Mouse (Mus musculus) forebrain, postnatal 0 days (tissue): Measurements from ENCODE around the gene Tomm34. TPM values are rescaled to one million over a fixed set of nuclear protein-coding genes. Genes with fewer than 3 reads are reported as not detected.

Experiments used
- ATAC-seq: fragments of 200-750 bp; cut with Nextera tagmentation; 2 replicates; pipeline ENCODE4 v1.8.0; 2017; ENCODE audit warnings: mild to moderate bottlenecking, moderate library complexity
- DNase-seq: peaks from one replicate; pipeline ENCODE4 v3.0.0-alpha.2; 2015
- H3K27ac ChIP-seq: fragments of 300-500 bp; sonication (generic); 2 replicates; pipeline ENCODE4 v1.5.1; 2014; ENCODE audit warnings: low read depth, mild to moderate bottlenecking, antibody characterized with exemption, low read length, moderate library complexity, mixed read lengths
- H3K27me3 ChIP-seq: fragments of 300-500 bp; sonication (generic); 2 replicates; pipeline ENCODE4 v1.6.1; 2014; ENCODE audit warnings: mild to moderate bottlenecking, low read length, mixed read lengths; ENCODE audit not compliant: insufficient read depth
- H3K36me3 ChIP-seq: fragments of 300-500 bp; sonication (generic); 2 replicates; pipeline ENCODE4 v1.6.1; 2014; ENCODE audit warnings: mild to moderate bottlenecking, moderate library complexity; ENCODE audit not compliant: insufficient read depth
- H3K4me1 ChIP-seq: fragments of 300-500 bp; sonication (generic); 2 replicates; pipeline ENCODE4 v1.6.1; 2014; ENCODE audit warnings: antibody characterized with exemption; ENCODE audit not compliant: insufficient read depth
- H3K4me2 ChIP-seq: fragments of 300-500 bp; sonication (generic); 2 replicates; pipeline ENCODE4 v1.6.1; 2014; ENCODE audit warnings: low read depth, mild to moderate bottlenecking, moderate library complexity
- H3K4me3 ChIP-seq: fragments of 300-500 bp; sonication (generic); 2 replicates; pipeline ENCODE4 v1.5.1; 2014; ENCODE audit warnings: low read depth, low read length, mixed read lengths
- H3K9ac ChIP-seq: fragments of 300-500 bp; sonication (generic); 2 replicates; pipeline ENCODE4 v1.6.1; 2014; ENCODE audit warnings: mild to moderate bottlenecking
- H3K9me3 ChIP-seq: fragments of 300-500 bp; sonication (generic); 2 replicates; pipeline ENCODE4 v1.6.1; 2016; ENCODE audit warnings: low read length
- CTCF ChIP-seq: sonication (generic); IDR thresholded peaks from 2 replicates; pipeline ENCODE4 v1.5.1; 2016; ENCODE audit warnings: antibody characterized with exemption, control low read depth, low read depth
- WGBS: fragments of 180-500 bp; shearing (Covaris S2); extraction: QIAGEN DNeasy Blood & Tissue Kit; methylation state at CpG from one replicate; pipeline ENCODE4 v1.1.7; 2014; 5-methylcytosine and 5-hydroxymethylcytosine counted together
- polyA plus RNA-seq: library from polyadenylated mRNA; unstranded; fragments of >200 nt; fragmentation: Nextera tagmentation; extraction: Ambion mirVana; gene quantifications from 2 replicates; pipeline ENCODE4 v1.2.1, GENCODE M21; 2015
- total RNA-seq: library from RNA; depleted of rRNA; stranded (reverse); fragments of >200 nt; gene quantifications from 2 replicates; pipeline ENCODE4 v1.2.3, GENCODE M21; 2014; rRNA removed

Tomm34 gene
- 37.2 and 42.2 TPM in 2 replicates for total RNA-seq
- polyA plus RNA-seq: 49.4 and 54.2 TPM in 2 replicates

DNA sequence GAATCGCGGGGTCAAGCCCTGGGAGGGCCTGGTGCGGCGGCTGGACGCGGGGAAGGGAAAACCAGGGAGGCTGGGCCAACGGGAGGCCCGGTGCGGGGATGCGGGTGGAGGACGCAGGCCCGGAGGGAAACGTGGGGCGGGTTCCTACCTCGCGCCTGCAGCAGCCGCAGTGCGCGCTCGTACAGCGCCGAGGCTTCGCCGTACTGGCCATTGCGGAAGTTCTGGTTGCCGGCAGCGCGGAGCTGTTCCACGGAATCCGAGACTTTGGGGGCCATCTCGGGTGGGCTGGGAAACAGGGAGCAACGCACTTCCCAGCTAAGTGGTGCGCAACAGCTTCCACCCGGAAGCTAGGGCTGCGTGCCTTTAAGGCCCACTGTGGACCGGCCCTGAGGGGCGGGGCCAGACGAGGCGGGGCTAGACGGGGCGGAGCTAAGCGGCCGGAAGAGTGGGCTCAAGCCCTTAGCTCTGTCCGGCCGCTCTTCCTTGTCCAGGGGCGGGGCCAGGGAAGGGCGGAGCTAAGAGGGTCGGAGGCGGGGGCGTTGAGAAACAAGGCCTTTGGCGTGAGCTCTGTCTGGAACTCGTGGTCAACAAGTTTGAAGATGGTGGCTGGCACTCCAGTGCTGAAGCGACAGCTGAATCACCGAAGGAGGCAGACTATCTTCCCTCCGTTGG is at the start of gene Tomm34:
Gene Tomm34, minus strand, starts transcription at position 405 of the 672 bp plus-strand sequence.
- TF ChIP-seq CTCF: no peak; the same call in 1 of the 2 replicates
- H3K4me2 ChIP-seq: peak within 1 kb of the TSS; percentile 75

DNA sequence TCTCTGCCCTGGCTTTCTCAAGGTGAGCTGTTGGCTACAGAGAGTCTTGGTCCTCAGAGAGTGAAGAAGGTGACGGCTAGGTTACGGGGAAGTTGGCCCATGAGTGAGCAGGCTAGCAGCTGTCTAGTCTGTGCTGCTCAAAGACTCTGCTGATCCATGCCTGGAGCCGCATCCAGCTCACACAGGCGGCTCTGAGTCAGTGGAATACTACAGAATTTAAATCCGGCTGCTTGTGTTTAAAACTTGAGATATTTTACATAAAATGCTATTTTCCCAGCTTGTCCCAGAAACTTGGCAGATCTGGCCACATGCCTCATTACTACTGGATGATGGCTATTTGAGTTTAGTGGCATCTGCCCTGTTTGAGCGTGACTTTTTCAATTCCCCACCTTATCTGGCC is 48.5 kb upstream of the Tomm34 start:
- no peaks in the 10 kb centered on the region for H3K27me3 ChIP-seq
- ATAC-seq (no peak), DNase-seq (no peak)
- H3K36me3 ChIP-seq: peaks cover 31% of the 10 kb centered on the region
- H3K27ac ChIP-seq: no peak overlapping the region
- no peak overlapping the region for H3K4me3 ChIP-seq
- no peak overlapping the region for H3K4me2 ChIP-seq
- WGBS: 87% methylated on average over 6 of the region's 6 CpGs
- no peak overlapping the region for H3K9ac ChIP-seq
- no peak for TF ChIP-seq CTCF
- H3K9me3 ChIP-seq: no peaks in the 10 kb centered on the region
- no peaks in the 10 kb centered on the region for H3K4me1 ChIP-seq

More for the DNA sequence above, at the start of gene Tomm34:
- no peaks in the 10 kb centered on the region for H3K9me3 ChIP-seq
- no peaks in the 10 kb centered on the region; the same call in 1 of the 2 replicates for H3K36me3 ChIP-seq
- H3K4me3 ChIP-seq: peak within 1 kb of the TSS; percentile 87
- H3K27ac ChIP-seq: peak within 1 kb of the TSS; percentile 87
- ATAC-seq (peak; percentile 89), DNase-seq (peak; percentile 90)
- WGBS: under 1% methylated on average over 55 of the region's 55 CpGs
- H3K27me3 ChIP-seq: no peaks in the 10 kb centered on the region
- peaks cover 15% of the 10 kb centered on the region for H3K4me1 ChIP-seq
- H3K9ac ChIP-seq: peak within 1 kb of the TSS; percentile 88

DNA sequence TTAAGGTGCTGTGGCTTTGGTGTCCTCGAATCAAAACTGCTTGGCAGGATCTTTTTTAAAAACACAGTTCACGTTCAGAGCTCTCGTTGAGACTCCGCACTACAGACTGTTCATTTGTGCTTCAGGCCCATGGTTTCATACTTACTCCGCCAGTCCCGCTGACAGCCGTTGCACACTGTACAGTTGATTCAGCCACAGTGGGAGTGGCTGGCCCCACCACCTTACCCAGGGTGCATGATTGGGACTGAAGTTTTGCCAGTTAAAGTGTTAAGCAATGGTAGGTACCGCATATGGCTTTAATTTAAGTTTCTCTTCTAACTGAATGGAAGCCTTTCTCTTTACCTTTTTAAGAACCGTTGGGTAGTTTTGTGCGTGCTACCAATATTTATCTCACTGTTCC is 44.6 kb upstream of the Tomm34 start:
- H3K4me2 ChIP-seq: no peak overlapping the region
- H3K9ac ChIP-seq: no peak overlapping the region
- no peaks in the 10 kb centered on the region for H3K4me1 ChIP-seq
- ATAC-seq (no peak), DNase-seq (no peak)
- H3K27ac ChIP-seq: no peak overlapping the region
- no peaks in the 10 kb centered on the region for H3K9me3 ChIP-seq
- H3K27me3 ChIP-seq: no peaks in the 10 kb centered on the region
- TF ChIP-seq CTCF: no peak
- H3K4me3 ChIP-seq: no peak overlapping the region
- 80% methylated on average over 10 of the region's 10 CpGs for WGBS
- peaks cover 26% of the 10 kb centered on the region for H3K36me3 ChIP-seq

GRCm38 (mm10) chr2:164114051-164114450 is 43.1 kb upstream of the Tomm34 start:
- Histone ChIP-seq H3K4me2 (no peak overlapping the region), H3K4me3 (no peak overlapping the region), H3K9ac (no peak overlapping the region), H3K27me3 (no peaks in the 10 kb centered on the region), H3K4me1 (no peaks in the 10 kb centered on the region), H3K36me3 (peaks cover 16% of the 10 kb centered on the region; the same call in 1 of the 2 replicates), H3K27ac (no peak overlapping the region), H3K9me3 (no peaks in the 10 kb centered on the region)
- 91% methylated on average over 6 of the region's 6 CpGs for WGBS
- no peak for DNase-seq
- ATAC-seq: no peak
- TF ChIP-seq CTCF: no peak

- no peaks in the 10 kb centered on the region for H3K9me3 ChIP-seq
- H3K27me3 ChIP-seq: no peaks in the 10 kb centered on the region
- no peaks in the 10 kb centered on the region for H3K4me1 ChIP-seq
- no peak for DNase-seq
- no peak overlapping the region for H3K4me2 ChIP-seq
- TF ChIP-seq CTCF: no peak
- H3K36me3 ChIP-seq: peaks cover 6% of the 10 kb centered on the region; the same call in 1 of the 2 replicates
- no peak for ATAC-seq
- no peak overlapping the region for H3K4me3 ChIP-seq
- H3K27ac ChIP-seq: no peak overlapping the region
- 93% methylated on average over 8 of the region's 8 CpGs for WGBS
- no peak overlapping the region for H3K9ac ChIP-seq
These were observed 40.6 kb upstream of the Tomm34 start for GRCm38 (mm10) chr2:164111546-164111945.

- no peaks in the 10 kb centered on the region for H3K27me3 ChIP-seq
- DNase-seq (no peak), ATAC-seq (no peak)
- TF ChIP-seq CTCF: no peak
- WGBS: 45% methylated on average over 4 of the region's 4 CpGs
- H3K4me1 ChIP-seq: no peaks in the 10 kb centered on the region
- peaks cover 13% of the 10 kb centered on the region for H3K36me3 ChIP-seq
- no peak overlapping the region for H3K27ac ChIP-seq
- no peaks in the 10 kb centered on the region for H3K9me3 ChIP-seq
- H3K9ac ChIP-seq: no peak overlapping the region
- no peak overlapping the region for H3K4me2 ChIP-seq
- H3K4me3 ChIP-seq: no peak overlapping the region
These were observed 37.5 kb upstream of the Tomm34 start for GRCm38 (mm10) chr2:164108501-164108900.

GRCm38 (mm10) chr2:164107125-164107874 is 36.3 kb upstream of the Tomm34 start:
- H3K4me3 ChIP-seq: no peak overlapping the region
- no peak for ATAC-seq
- peaks cover 20% of the 10 kb centered on the region for H3K36me3 ChIP-seq
- no peak for DNase-seq
- H3K9me3 ChIP-seq: no peaks in the 10 kb centered on the region
- no peak for TF ChIP-seq CTCF
- H3K4me1 ChIP-seq: no peaks in the 10 kb centered on the region
- WGBS: 70% methylated on average over 16 of the region's 16 CpGs
- H3K27me3 ChIP-seq: no peaks in the 10 kb centered on the region
- H3K9ac ChIP-seq: no peak overlapping the region
- H3K27ac ChIP-seq: no peak overlapping the region
- no peak overlapping the region for H3K4me2 ChIP-seq
